Mouse (Mus musculus): ENCODE results near the gene Litaf. TPM values are rescaled to one million over a fixed set of nuclear protein-coding genes. Genes with fewer than 3 reads are reported as not detected.

Litaf gene
- polyA plus RNA-seq, 1 experiment from 2014 or later: 94.2 TPM

GRCm38 (mm10) chr16:11035790-11036431 is 30.0 kb downstream of the Litaf start:
- H3K4me3 ChIP-seq (replicated peaks; ENCODE audit: low read length): no peak overlapping the region
- WGBS: 28% methylated on average over 15 of the region's 15 CpGs
- H3K9ac ChIP-seq (ENCODE audit: low read length): 0 out of 2 replicates have a peak overlapping the region, but pooled peaks have one; percentile 31
- peak; percentile 51; the same call in 1 of the 2 replicates for ATAC-seq (ENCODE audit: insufficient read depth, low FRiP score)
- H3K4me2 ChIP-seq (ENCODE audit: low read depth, low read length): no peak overlapping the region
- H3K9me3 ChIP-seq (replicated peaks; ENCODE audit: control insufficient read depth, low read length): no peaks in the 10 kb centered on the region
- no peaks in the 10 kb centered on the region for H3K36me3 ChIP-seq (ENCODE audit: control insufficient read depth, insufficient read depth, low read length)
- H3K27me3 ChIP-seq (ENCODE audit: control insufficient read depth, insufficient read depth, low read length): no peaks in the 10 kb centered on the region
- no peak overlapping the region for H3K27ac ChIP-seq (ENCODE audit: low read length)
- no peaks in the 10 kb centered on the region for H3K4me1 ChIP-seq (ENCODE audit: control insufficient read depth, insufficient read depth, low read length)

GRCm38 (mm10) chr16:11035273-11035672 is 30.7 kb downstream of the Litaf start:
- Histone ChIP-seq H3K4me3 (replicated peaks; ENCODE audit: low read length) (no peak overlapping the region), H3K36me3 (ENCODE audit: control insufficient read depth, insufficient read depth, low read length) (no peaks in the 10 kb centered on the region), H3K4me2 (ENCODE audit: low read depth, low read length) (no peak overlapping the region), H3K9ac (ENCODE audit: low read length) (no peak overlapping the region), H3K4me1 (ENCODE audit: control insufficient read depth, insufficient read depth, low read length) (no peaks in the 10 kb centered on the region), H3K9me3 (replicated peaks; ENCODE audit: control insufficient read depth, low read length) (no peaks in the 10 kb centered on the region), H3K27ac (ENCODE audit: low read length) (no peak overlapping the region), H3K27me3 (ENCODE audit: control insufficient read depth, insufficient read depth, low read length) (no peaks in the 10 kb centered on the region)
- no peak for ATAC-seq (ENCODE audit: insufficient read depth, low FRiP score)
- WGBS: 85% methylated on average over 9 of the region's 9 CpGs

- no peaks in the 10 kb centered on the region for H3K27me3 ChIP-seq (ENCODE audit: control insufficient read depth, insufficient read depth, low read length)
- H3K4me2 ChIP-seq (ENCODE audit: low read depth, low read length): no peak overlapping the region
- H3K27ac ChIP-seq (ENCODE audit: low read length): no peak overlapping the region
- H3K36me3 ChIP-seq (ENCODE audit: control insufficient read depth, insufficient read depth, low read length): no peaks in the 10 kb centered on the region
- ATAC-seq (ENCODE audit: insufficient read depth, low FRiP score): peak; percentile 81; the same call in 1 of the 2 replicates
- 0% methylated on average over 4 of the region's 4 CpGs for WGBS
- H3K4me3 ChIP-seq (replicated peaks; ENCODE audit: low read length): no peak overlapping the region
- H3K9me3 ChIP-seq (replicated peaks; ENCODE audit: control insufficient read depth, low read length): no peaks in the 10 kb centered on the region
- H3K9ac ChIP-seq (ENCODE audit: low read length): no peak overlapping the region
- H3K4me1 ChIP-seq (ENCODE audit: control insufficient read depth, insufficient read depth, low read length): no peaks in the 10 kb centered on the region
Measured at GRCm38 (mm10) chr16:11034193-11034803, 31.7 kb downstream of the Litaf start.

- H3K4me1 ChIP-seq (ENCODE audit: control insufficient read depth, insufficient read depth, low read length): no peaks in the 10 kb centered on the region
- no peaks in the 10 kb centered on the region for H3K9me3 ChIP-seq (replicated peaks; ENCODE audit: control insufficient read depth, low read length)
- no peak overlapping the region for H3K9ac ChIP-seq (ENCODE audit: low read length)
- WGBS: 46% methylated on average over 3 of the region's 3 CpGs
- no peak for ATAC-seq (ENCODE audit: insufficient read depth, low FRiP score)
- H3K4me2 ChIP-seq (ENCODE audit: low read depth, low read length): no peak overlapping the region
- H3K27me3 ChIP-seq (ENCODE audit: control insufficient read depth, insufficient read depth, low read length): no peaks in the 10 kb centered on the region
- H3K4me3 ChIP-seq (replicated peaks; ENCODE audit: low read length): no peak overlapping the region
- no peaks in the 10 kb centered on the region for H3K36me3 ChIP-seq (ENCODE audit: control insufficient read depth, insufficient read depth, low read length)
- H3K27ac ChIP-seq (ENCODE audit: low read length): no peak overlapping the region
Measured at GRCm38 (mm10) chr16:11031320-11031719, 34.6 kb downstream of the Litaf start.

GRCm38 (mm10) chr16:11030844-11031243 is 35.1 kb downstream of the Litaf start:
- Histone ChIP-seq H3K9me3 (replicated peaks; ENCODE audit: control insufficient read depth, low read length) (no peaks in the 10 kb centered on the region), H3K27ac (ENCODE audit: low read length) (no peak overlapping the region), H3K4me3 (replicated peaks; ENCODE audit: low read length) (no peak overlapping the region), H3K9ac (ENCODE audit: low read length) (no peak overlapping the region), H3K27me3 (ENCODE audit: control insufficient read depth, insufficient read depth, low read length) (no peaks in the 10 kb centered on the region), H3K4me1 (ENCODE audit: control insufficient read depth, insufficient read depth, low read length) (no peaks in the 10 kb centered on the region), H3K36me3 (ENCODE audit: control insufficient read depth, insufficient read depth, low read length) (no peaks in the 10 kb centered on the region), H3K4me2 (ENCODE audit: low read depth, low read length) (no peak overlapping the region)
- ATAC-seq (ENCODE audit: insufficient read depth, low FRiP score): no peak
- 77% methylated on average over 4 of the region's 4 CpGs for WGBS

GRCm38 (mm10) chr16:11028206-11028605 is 37.8 kb downstream of the Litaf start:
- 81% methylated on average over 7 of the region's 7 CpGs for WGBS
- H3K4me3 ChIP-seq (replicated peaks; ENCODE audit: low read length): no peak overlapping the region
- H3K9ac ChIP-seq (ENCODE audit: low read length): no peak overlapping the region
- no peak overlapping the region for H3K4me2 ChIP-seq (ENCODE audit: low read depth, low read length)
- H3K4me1 ChIP-seq (ENCODE audit: control insufficient read depth, insufficient read depth, low read length): no peaks in the 10 kb centered on the region
- no peaks in the 10 kb centered on the region for H3K36me3 ChIP-seq (ENCODE audit: control insufficient read depth, insufficient read depth, low read length)
- H3K27me3 ChIP-seq (ENCODE audit: control insufficient read depth, insufficient read depth, low read length): no peaks in the 10 kb centered on the region
- no peaks in the 10 kb centered on the region for H3K9me3 ChIP-seq (replicated peaks; ENCODE audit: control insufficient read depth, low read length)
- H3K27ac ChIP-seq (ENCODE audit: low read length): no peak overlapping the region
- ATAC-seq (ENCODE audit: insufficient read depth, low FRiP score): no peak

- WGBS: 69% methylated on average over 3 of the region's 3 CpGs
- no peaks in the 10 kb centered on the region for H3K9me3 ChIP-seq (replicated peaks; ENCODE audit: control insufficient read depth, low read length)
- H3K9ac ChIP-seq (ENCODE audit: low read length): no peak overlapping the region
- no peak overlapping the region for H3K4me2 ChIP-seq (ENCODE audit: low read depth, low read length)
- H3K4me1 ChIP-seq (ENCODE audit: control insufficient read depth, insufficient read depth, low read length): no peaks in the 10 kb centered on the region
- no peak overlapping the region for H3K27ac ChIP-seq (ENCODE audit: low read length)
- H3K4me3 ChIP-seq (replicated peaks; ENCODE audit: low read length): no peak overlapping the region
- no peaks in the 10 kb centered on the region for H3K36me3 ChIP-seq (ENCODE audit: control insufficient read depth, insufficient read depth, low read length)
- no peaks in the 10 kb centered on the region for H3K27me3 ChIP-seq (ENCODE audit: control insufficient read depth, insufficient read depth, low read length)
- ATAC-seq (ENCODE audit: insufficient read depth, low FRiP score): peak; percentile 27; the same call in 1 of the 2 replicates
Measured at GRCm38 (mm10) chr16:11024841-11025240, 41.1 kb downstream of the Litaf start.

- no peak overlapping the region for H3K4me2 ChIP-seq (ENCODE audit: low read depth, low read length)
- no peak overlapping the region for H3K27ac ChIP-seq (ENCODE audit: low read length)
- no peaks in the 10 kb centered on the region for H3K9me3 ChIP-seq (replicated peaks; ENCODE audit: control insufficient read depth, low read length)
- H3K36me3 ChIP-seq (ENCODE audit: control insufficient read depth, insufficient read depth, low read length): no peaks in the 10 kb centered on the region
- no peak overlapping the region for H3K9ac ChIP-seq (ENCODE audit: low read length)
- H3K27me3 ChIP-seq (ENCODE audit: control insufficient read depth, insufficient read depth, low read length): no peaks in the 10 kb centered on the region
- H3K4me3 ChIP-seq (replicated peaks; ENCODE audit: low read length): no peak overlapping the region
- 83% methylated on average over 5 of the region's 5 CpGs for WGBS
- ATAC-seq (ENCODE audit: insufficient read depth, low FRiP score): no peak
- no peaks in the 10 kb centered on the region for H3K4me1 ChIP-seq (ENCODE audit: control insufficient read depth, insufficient read depth, low read length)
Measured at GRCm38 (mm10) chr16:11023618-11024017, 42.3 kb downstream of the Litaf start.

GRCm38 (mm10) chr16:11022113-11022489 is 43.9 kb downstream of the Litaf start:
- no peak overlapping the region for H3K4me3 ChIP-seq (replicated peaks; ENCODE audit: low read length)
- no peak overlapping the region for H3K27ac ChIP-seq (ENCODE audit: low read length)
- WGBS: 77% methylated on average over 4 of the region's 4 CpGs
- peaks cover 8% of the 10 kb centered on the region for H3K4me1 ChIP-seq (ENCODE audit: control insufficient read depth, insufficient read depth, low read length)
- no peaks in the 10 kb centered on the region for H3K36me3 ChIP-seq (ENCODE audit: control insufficient read depth, insufficient read depth, low read length)
- no peak for ATAC-seq (ENCODE audit: insufficient read depth, low FRiP score)
- H3K27me3 ChIP-seq (ENCODE audit: control insufficient read depth, insufficient read depth, low read length): no peaks in the 10 kb centered on the region
- H3K9me3 ChIP-seq (replicated peaks; ENCODE audit: control insufficient read depth, low read length): no peaks in the 10 kb centered on the region
- no peak overlapping the region for H3K9ac ChIP-seq (ENCODE audit: low read length)
- H3K4me2 ChIP-seq (ENCODE audit: low read depth, low read length): no peak overlapping the region

Data from stomach, embryonic 16.5 days (tissue).